Mouse (Mus musculus): ENCODE results near the gene Atxn7l2. TPM values are rescaled to one million over a fixed set of nuclear protein-coding genes. Genes with fewer than 3 reads are reported as not detected.
"Not testable (repeated sequence)": the region's sequence is repeated elsewhere in the genome, so short reads cannot be mapped to it uniquely, and the experiment has no call there.

Atxn7l2 gene
- total and polyA plus RNA-seq, 2 experiments from 2014 or later = 15.4 to 18.4 TPM

GRCm38 (mm10) chr3:108237474-108238102 is 26.9 kb upstream of the Atxn7l2 start:
- not testable (repeated sequence) for DNase-seq (ENCODE audit: low spot score); ATAC-seq; H3K9me3 ChIP-seq (ENCODE audit: low read length); H3K4me2 ChIP-seq (ENCODE audit: low read depth, low read length); H3K4me1 ChIP-seq (ENCODE audit: insufficient read depth, low read length); H3K27ac ChIP-seq; H3K4me3 ChIP-seq (ENCODE audit: low read length); H3K27me3 ChIP-seq (ENCODE audit: insufficient read depth, low read length); H3K9ac ChIP-seq (replicated peaks; ENCODE audit: low read length); H3K36me3 ChIP-seq (ENCODE audit: insufficient read depth, low read length)
- WGBS = 84% methylated on average over 4 of the region's 4 CpGs
- 0 out of 2 replicates have a peak, but pooled peaks have one; percentile 11 for TF ChIP-seq CTCF (IDR thresholded peaks at IDR 0.05; ENCODE audit: low read depth)

GRCm38 (mm10) chr3:108231646-108232045 is 20.9 kb upstream of the Atxn7l2 start:
- H3K27me3 ChIP-seq (ENCODE audit: insufficient read depth, low read length) = peaks cover 9% of the 10 kb centered on the region
- H3K27ac ChIP-seq = no peak overlapping the region
- no peak for TF ChIP-seq CTCF (IDR thresholded peaks at IDR 0.05; ENCODE audit: low read depth)
- no peaks in the 10 kb centered on the region for H3K9me3 ChIP-seq (ENCODE audit: low read length)
- DNase-seq (ENCODE audit: low spot score) = no peak
- no peak overlapping the region for H3K4me3 ChIP-seq (ENCODE audit: low read length)
- H3K9ac ChIP-seq (replicated peaks; ENCODE audit: low read length) = no peak overlapping the region
- 89% methylated on average over 4 of the region's 4 CpGs for WGBS
- no peak for ATAC-seq
- peaks cover 1% of the 10 kb centered on the region; the same call in 1 of the 2 replicates for H3K4me1 ChIP-seq (ENCODE audit: insufficient read depth, low read length)
- no peaks in the 10 kb centered on the region for H3K36me3 ChIP-seq (ENCODE audit: insufficient read depth, low read length)
- no peak overlapping the region for H3K4me2 ChIP-seq (ENCODE audit: low read depth, low read length)

GRCm38 (mm10) chr3:108227521-108227920 is 16.8 kb upstream of the Atxn7l2 start:
- no peak overlapping the region for H3K4me2 ChIP-seq (ENCODE audit: low read depth, low read length)
- no peaks in the 10 kb centered on the region for H3K36me3 ChIP-seq (ENCODE audit: insufficient read depth, low read length)
- H3K9ac ChIP-seq (replicated peaks; ENCODE audit: low read length) = no peak overlapping the region
- H3K4me1 ChIP-seq (ENCODE audit: insufficient read depth, low read length) = peaks cover 9% of the 10 kb centered on the region; the same call in 1 of the 2 replicates
- no peak overlapping the region for H3K27ac ChIP-seq
- H3K4me3 ChIP-seq (ENCODE audit: low read length) = no peak overlapping the region
- no peaks in the 10 kb centered on the region for H3K9me3 ChIP-seq (ENCODE audit: low read length)
- ATAC-seq (no peak), DNase-seq (ENCODE audit: low spot score) (no peak)
- 82% methylated on average over 2 of the region's 2 CpGs for WGBS
- TF ChIP-seq CTCF (IDR thresholded peaks at IDR 0.05; ENCODE audit: low read depth) = no peak
- H3K27me3 ChIP-seq (ENCODE audit: insufficient read depth, low read length) = peaks cover 15% of the 10 kb centered on the region

GRCm38 (mm10) chr3:108226558-108227350 is 16.0 kb upstream of the Atxn7l2 start, which contains the start of gene Sypl2:
TSS of gene Sypl2 (minus strand) at chr3:108226648.
- Histone ChIP-seq H3K4me3 (ENCODE audit: low read length) (peak within 1 kb of the TSS; percentile 40), H3K9me3 (ENCODE audit: low read length) (no peaks in the 10 kb centered on the region), H3K4me2 (ENCODE audit: low read depth, low read length) (peak within 1 kb of the TSS; percentile 71), H3K4me1 (ENCODE audit: insufficient read depth, low read length) (peaks cover 9% of the 10 kb centered on the region; the same call in 1 of the 2 replicates), H3K9ac (replicated peaks; ENCODE audit: low read length) (peak within 1 kb of the TSS; percentile 34), H3K27ac (no peak within 1 kb of the TSS), H3K27me3 (ENCODE audit: insufficient read depth, low read length) (peaks cover 15% of the 10 kb centered on the region), H3K36me3 (ENCODE audit: insufficient read depth, low read length) (no peaks in the 10 kb centered on the region)
- DNase-seq (ENCODE audit: low spot score) (peak; percentile 57), ATAC-seq (0 out of 2 replicates have a peak, but pooled peaks have one; percentile 58)
- no peak for TF ChIP-seq CTCF (IDR thresholded peaks at IDR 0.05; ENCODE audit: low read depth)
- 4% methylated on average over 42 of the region's 44 CpGs for WGBS

GRCm38 (mm10) chr3:108225711-108226557 is 15.2 kb upstream of the Atxn7l2 start:
- H3K36me3 ChIP-seq (ENCODE audit: insufficient read depth, low read length) = no peaks in the 10 kb centered on the region
- no peak for DNase-seq (ENCODE audit: low spot score)
- no peak overlapping the region for H3K27ac ChIP-seq
- peak overlapping the region; percentile 40 for H3K4me3 ChIP-seq (ENCODE audit: low read length)
- 3% methylated on average over 64 of the region's 67 CpGs for WGBS
- peak; percentile 49 for ATAC-seq
- peaks cover 15% of the 10 kb centered on the region for H3K27me3 ChIP-seq (ENCODE audit: insufficient read depth, low read length)
- H3K9me3 ChIP-seq (ENCODE audit: low read length) = no peaks in the 10 kb centered on the region
- peaks cover 9% of the 10 kb centered on the region; the same call in 1 of the 2 replicates for H3K4me1 ChIP-seq (ENCODE audit: insufficient read depth, low read length)
- peak overlapping the region; percentile 71 for H3K4me2 ChIP-seq (ENCODE audit: low read depth, low read length)
- H3K9ac ChIP-seq (replicated peaks; ENCODE audit: low read length) = peak overlapping the region; percentile 34
- no peak for TF ChIP-seq CTCF (IDR thresholded peaks at IDR 0.05; ENCODE audit: low read depth)

- Histone ChIP-seq H3K9me3 (ENCODE audit: low read length) (no peaks in the 10 kb centered on the region), H3K9ac (replicated peaks; ENCODE audit: low read length) (no peak overlapping the region), H3K36me3 (ENCODE audit: insufficient read depth, low read length) (no peaks in the 10 kb centered on the region), H3K27me3 (ENCODE audit: insufficient read depth, low read length) (no peaks in the 10 kb centered on the region), H3K4me1 (ENCODE audit: insufficient read depth, low read length) (0 out of 2 replicates have a peak, but pooled peaks cover under 1% of the 10 kb centered on the region), H3K4me2 (ENCODE audit: low read depth, low read length) (no peak overlapping the region), H3K27ac (no peak overlapping the region), H3K4me3 (ENCODE audit: low read length) (no peak overlapping the region)
- DNase-seq (ENCODE audit: low spot score) = no peak
- 67% methylated on average over 3 of the region's 3 CpGs for WGBS
- no peak for TF ChIP-seq CTCF (IDR thresholded peaks at IDR 0.05; ENCODE audit: low read depth)
- no peak for ATAC-seq
Measured at GRCm38 (mm10) chr3:108220661-108221060, 9.9 kb upstream of the Atxn7l2 start.
